Mouse (Mus musculus): ENCODE results near the gene Sqor. TPM values are rescaled to one million over a fixed set of nuclear protein-coding genes. Genes with fewer than 3 reads are reported as not detected.

The Sqor gene
- 53.9 and 63.8 TPM in 2 replicates for polyA plus RNA-seq (2012; rRNA removed)

DNA sequence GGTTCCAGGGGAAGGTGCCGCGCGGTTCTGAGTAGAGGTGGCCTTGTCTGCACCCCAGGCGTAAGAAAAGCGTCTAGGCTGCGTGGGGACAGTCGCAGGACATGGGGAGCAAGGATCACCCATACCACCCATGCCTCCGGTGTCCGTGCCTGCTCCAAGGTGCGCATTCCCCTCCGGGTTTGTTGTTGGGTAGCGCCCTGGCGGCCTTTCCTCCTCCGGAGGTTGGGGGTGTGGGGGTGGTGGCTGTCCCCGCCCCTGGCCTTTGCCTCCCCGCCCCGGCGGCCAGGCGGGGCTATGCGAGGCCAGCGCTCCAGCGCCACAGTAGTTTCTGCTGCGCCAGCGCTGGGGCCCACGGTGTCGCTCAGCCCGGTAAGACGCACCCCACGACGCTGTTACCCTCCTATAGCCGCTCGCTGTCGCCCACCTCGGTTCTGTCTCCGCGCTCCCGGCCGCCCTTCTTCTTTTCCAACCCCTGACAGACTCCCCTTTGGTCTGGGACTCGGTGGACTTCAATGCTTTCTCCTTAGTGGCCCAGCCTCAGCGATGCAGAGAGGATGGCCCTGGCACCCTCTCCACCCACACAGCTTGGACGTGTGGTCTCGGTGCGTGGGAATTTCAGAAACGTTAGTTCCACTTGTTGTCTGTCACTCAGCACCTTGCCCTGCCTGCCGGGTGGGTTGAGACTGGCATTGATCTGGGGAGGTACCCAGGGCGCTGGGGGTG lies at the start of gene Sqor:
Sqor (plus strand) TSS at position 167 of the 723 bp plus-strand sequence.
- WGBS = under 1% methylated on average over 46 of the region's 46 CpGs
- no peak for DNase-seq (ENCODE audit: low read depth, low spot score)

GRCm38 (mm10) chr2:122716301-122716842 lies 48.7 kb upstream of the Sqor start:
- DNase-seq (ENCODE audit: low read depth, low spot score) = no peak
- WGBS = 85% methylated on average over 3 of the region's 3 CpGs

GRCm38 (mm10) chr2:122719232-122719631 lies 45.8 kb upstream of the Sqor start:
- 32% methylated on average over 1 of the region's 1 CpGs for WGBS
- DNase-seq (ENCODE audit: low read depth, low spot score) = no peak

GRCm38 (mm10) chr2:122720564-122720963 lies 44.5 kb upstream of the Sqor start:
- DNase-seq (ENCODE audit: low read depth, low spot score) = no peak
- WGBS = 47% methylated on average over 3 of the region's 3 CpGs

DNA sequence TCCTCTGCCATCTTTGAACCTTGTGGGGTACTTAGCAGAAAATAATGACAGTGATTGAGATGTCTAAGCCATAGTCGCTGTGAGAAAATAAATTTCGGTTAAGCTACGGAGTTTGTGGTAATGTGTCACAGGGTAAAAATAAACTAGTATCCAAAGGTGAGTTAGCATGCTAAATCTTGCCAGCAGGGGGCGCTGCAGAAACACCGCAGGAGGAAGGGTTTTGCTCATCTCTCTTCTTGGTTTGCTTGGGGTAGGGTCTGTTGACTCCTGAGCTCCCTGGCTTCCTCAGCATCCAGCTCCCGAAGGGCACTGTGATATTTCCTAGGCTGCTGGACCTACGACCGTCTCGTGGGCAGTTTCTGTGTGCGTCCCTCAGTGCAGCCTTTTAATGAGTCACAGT lies 39.4 kb upstream of the Sqor start:
- WGBS = 55% methylated on average over 10 of the region's 10 CpGs
- no peak for DNase-seq (ENCODE audit: low read depth, low spot score)

GRCm38 (mm10) chr2:122731456-122731855 lies 33.6 kb upstream of the Sqor start:
- DNase-seq (ENCODE audit: low read depth, low spot score) = no peak
- WGBS = 48% methylated on average over 2 of the region's 2 CpGs

- no peak for DNase-seq (ENCODE audit: low read depth, low spot score)
- under 1% methylated on average over 56 of the region's 59 CpGs for WGBS
Observed at GRCm38 (mm10) chr2:122737894-122738830, 26.9 kb upstream of the Sqor start, which contains the start of gene Bloc1s6. Gene Bloc1s6, plus strand, starts transcription at chr2:122738503.

DNA sequence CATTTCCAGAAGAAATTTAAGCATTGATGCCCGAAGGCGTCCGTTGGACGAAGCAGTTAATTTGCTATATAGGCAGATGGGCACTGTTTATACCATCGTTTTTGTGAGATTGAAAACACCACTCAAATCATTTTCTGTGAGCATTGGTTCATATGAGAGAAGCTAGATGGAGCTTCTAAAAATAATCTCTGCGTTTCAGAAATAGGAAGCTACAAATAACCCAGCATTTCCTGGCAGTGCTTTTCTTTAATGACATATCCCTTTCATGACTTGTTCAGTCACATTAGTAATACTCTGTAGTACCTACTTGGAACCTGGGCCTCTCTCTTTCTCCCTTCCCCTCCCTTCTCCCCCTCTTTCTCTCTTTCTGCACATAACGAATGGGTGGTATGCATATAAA lies 26.0 kb upstream of the Sqor start:
- 12% methylated on average over 7 of the region's 7 CpGs for WGBS

DNA sequence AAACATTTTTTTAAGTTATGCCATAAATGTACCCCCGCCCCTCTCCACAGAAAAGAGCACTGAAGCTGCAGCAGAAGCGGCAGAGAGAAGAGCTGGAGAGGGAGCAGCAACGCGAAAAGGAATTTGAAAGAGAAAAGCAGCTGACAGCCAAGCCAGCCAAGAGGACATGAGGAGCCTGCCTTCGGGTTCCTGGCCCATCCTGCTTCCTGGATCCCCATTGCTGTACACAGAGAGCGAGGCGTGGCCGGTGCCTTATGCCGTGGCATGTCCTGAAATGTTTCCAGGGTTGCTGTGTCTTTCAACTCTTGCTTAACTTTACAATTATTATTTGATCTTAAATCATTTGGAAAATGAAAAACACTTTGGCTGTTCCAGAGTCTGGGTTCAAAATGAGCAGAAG lies 18.6 kb upstream of the Sqor start:
- 44% methylated on average over 9 of the region's 9 CpGs for WGBS

More for the DNA sequence above, 26.0 kb upstream of the Sqor start:
- no peak for DNase-seq (ENCODE audit: low read depth, low spot score)

GRCm38 (mm10) chr2:122753739-122754343 lies 11.2 kb upstream of the Sqor start:
- DNase-seq (ENCODE audit: low read depth, low spot score) = no peak
- WGBS = 9% methylated on average over 7 of the region's 7 CpGs

More for the DNA sequence above, 18.6 kb upstream of the Sqor start:
- DNase-seq (ENCODE audit: low read depth, low spot score) = no peak

GRCm38 (mm10) chr2:122759791-122760190 lies 5.2 kb upstream of the Sqor start:
- DNase-seq (ENCODE audit: low read depth, low spot score) = no peak
- 88% methylated on average over 1 of the region's 1 CpGs for WGBS

- DNase-seq (ENCODE audit: low read depth, low spot score) = no peak
- 17% methylated on average over 3 of the region's 3 CpGs for WGBS
Observed at GRCm38 (mm10) chr2:122762991-122763390, 2.0 kb upstream of the Sqor start.

GRCm38 (mm10) chr2:122764526-122764925 lies 511 bp upstream of the Sqor start:
- no peak for DNase-seq (ENCODE audit: low read depth, low spot score)
- 30% methylated on average over 6 of the region's 6 CpGs for WGBS

DNA sequence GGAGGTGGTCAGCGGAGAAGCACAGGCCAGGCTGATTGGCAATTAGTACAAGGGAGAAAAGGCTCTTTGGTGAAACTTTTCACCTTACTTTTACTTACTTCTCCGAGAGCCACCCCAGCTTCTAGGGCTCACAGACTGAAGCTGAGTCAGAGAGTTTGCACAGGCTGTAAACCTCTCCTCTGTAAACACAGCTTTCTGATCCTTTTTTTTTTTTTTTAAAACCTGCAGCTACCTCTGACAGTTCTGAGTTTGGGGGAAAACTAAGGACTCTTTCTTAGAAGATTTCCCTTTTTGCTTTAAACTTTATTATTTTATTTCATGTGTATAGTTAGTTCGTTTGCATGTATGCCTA lies 733 bp downstream of the Sqor start:
- WGBS = 7% methylated on average over 3 of the region's 3 CpGs
- DNase-seq (ENCODE audit: low read depth, low spot score) = no peak

DNA sequence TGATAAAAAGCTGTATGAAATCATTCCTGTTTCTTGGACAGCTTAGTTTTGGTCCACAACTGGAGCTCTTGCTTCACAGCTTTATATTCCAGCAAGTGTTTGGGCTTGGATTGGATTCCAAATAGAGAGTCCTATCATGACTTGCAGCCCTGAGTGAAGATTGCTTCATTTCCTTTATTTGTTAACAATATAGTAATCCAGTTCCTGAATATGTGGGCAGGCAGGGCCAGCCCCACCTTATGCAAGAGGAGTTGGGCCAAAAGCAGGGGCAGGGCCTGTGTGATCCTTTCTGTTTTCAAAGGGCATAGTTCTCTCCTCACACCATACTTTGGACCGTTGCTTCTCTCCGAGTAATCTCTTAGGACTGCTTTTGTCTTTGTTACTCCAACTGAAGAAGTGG lies 6.0 kb downstream of the Sqor start:
- no peak for DNase-seq (ENCODE audit: low read depth, low spot score)
- WGBS = 23% methylated on average over 2 of the region's 2 CpGs

DNA sequence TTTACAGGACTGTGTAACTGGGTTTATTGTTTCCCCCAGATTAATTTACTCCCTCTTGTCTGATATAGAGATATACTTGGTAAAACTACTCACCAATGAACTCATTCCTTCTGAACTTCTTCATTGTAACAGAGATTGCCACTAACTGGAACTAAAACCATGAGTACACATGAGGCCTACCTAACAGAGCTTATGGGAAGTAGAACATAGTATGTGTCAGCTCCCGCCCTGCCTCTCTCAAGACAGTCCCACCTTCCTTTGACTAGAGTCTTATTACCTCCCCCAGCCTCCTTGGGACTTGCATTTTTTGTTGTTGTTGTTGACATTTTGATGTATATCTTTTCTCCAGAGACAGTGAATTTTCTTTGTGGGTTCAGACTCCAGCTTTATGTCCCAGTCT lies 7.9 kb downstream of the Sqor start:
- 90% methylated on average over 1 of the region's 1 CpGs for WGBS
- no peak for DNase-seq (ENCODE audit: low read depth, low spot score)

DNA sequence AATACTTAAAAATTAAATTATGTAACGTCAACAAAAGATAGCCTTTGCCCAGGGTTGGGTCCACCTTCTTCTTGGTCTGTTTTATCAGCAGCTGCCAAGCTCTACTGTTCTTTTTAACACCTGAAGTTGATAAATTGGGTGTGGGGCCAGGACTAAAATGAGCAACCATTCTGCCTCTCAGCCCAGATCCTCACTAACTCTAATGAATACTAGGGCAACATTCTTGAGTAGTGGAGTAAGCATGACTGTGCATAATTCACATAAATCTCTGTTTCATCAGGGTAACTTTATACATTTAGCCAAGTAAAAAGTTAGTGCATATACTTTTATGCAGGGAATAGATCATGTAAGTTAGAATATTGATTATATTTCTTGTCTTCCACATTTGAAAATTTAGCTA lies 10.5 kb downstream of the Sqor start:
- DNase-seq (ENCODE audit: low read depth, low spot score) = no peak
- 43% methylated on average over 1 of the region's 1 CpGs for WGBS

- DNase-seq (ENCODE audit: low read depth, low spot score) = no peak
- 66% methylated on average over 2 of the region's 2 CpGs for whole genome bisulfite sequencing
Observed at GRCm38 (mm10) chr2:122776823-122777222, 11.8 kb downstream of the Sqor start.

- no peak for DNase-seq (ENCODE audit: low read depth, low spot score)
- whole genome bisulfite sequencing = 14% methylated on average over 5 of the region's 5 CpGs
Observed at GRCm38 (mm10) chr2:122779967-122780366, 14.9 kb downstream of the Sqor start.

DNA sequence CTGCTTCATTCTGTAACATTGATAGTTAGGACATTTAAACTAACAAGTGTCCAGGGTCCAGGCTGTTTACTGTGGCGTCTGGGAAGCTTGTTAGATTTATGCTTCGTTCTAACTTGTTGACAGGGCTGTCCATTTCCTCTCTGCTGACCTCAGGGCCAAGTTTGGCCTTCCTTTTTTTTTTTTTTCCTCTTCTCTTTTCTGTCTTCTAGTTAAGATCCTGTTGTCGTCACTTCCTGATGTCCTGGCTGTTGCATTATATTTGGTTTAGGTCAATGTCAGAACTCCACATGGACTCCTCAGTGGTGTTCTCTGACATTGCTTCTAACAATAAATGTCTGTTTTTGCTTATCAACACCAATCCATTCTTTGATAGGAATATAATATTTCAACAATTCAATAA lies 15.4 kb downstream of the Sqor start:
- 37% methylated on average over 3 of the region's 3 CpGs for WGBS
- no peak for DNase-seq (ENCODE audit: low read depth, low spot score)
